Mouse (Mus musculus) splenic B cell, adult 2 months (primary cell): ENCODE results near the gene Usp43.

ENCODE experiments used
- DNase-seq: peaks from one replicate; pipeline ENCODE4 v3.0.0-alpha.2; 2011; ENCODE audit warnings: low read depth, low spot score
- H3K27me3 ChIP-seq: 2 replicates; pipeline ENCODE4 v1.6.1; 2012; ENCODE audit warnings: mild to moderate bottlenecking, low read length, moderate library complexity, mixed read lengths; ENCODE audit not compliant: control insufficient read depth, poor library complexity, insufficient read depth, severe bottlenecking
- H3K36me3 ChIP-seq: 2 replicates; pipeline ENCODE4 v1.6.1; 2012; ENCODE audit warnings: mild to moderate bottlenecking, low read length, moderate library complexity, mixed read lengths; ENCODE audit not compliant: control insufficient read depth, poor library complexity, insufficient read depth, severe bottlenecking

Gene Usp43

GRCm38 (mm10) chr11:67921827-67922754 is at the start of gene Usp43:
TSS of gene Usp43 (minus strand) at chr11:67922153.
- no peak for DNase-seq
- no peaks in the 10 kb centered on the region for H3K27me3 ChIP-seq
- H3K36me3 ChIP-seq, result no peaks in the 10 kb centered on the region

- Histone ChIP-seq H3K27me3 (no peaks in the 10 kb centered on the region), H3K36me3 (peaks cover 5% of the 10 kb centered on the region; the same call in 1 of the 2 replicates)
- no peak for DNase-seq
These were observed 45.9 kb upstream of the Usp43 start for GRCm38 (mm10) chr11:67967831-67968230.

GRCm38 (mm10) chr11:67965905-67966878 is 44.2 kb upstream of the Usp43 start, which contains the start of gene Stx8:
TSS of gene Stx8 (plus strand) at chr11:67966193.
- no peaks in the 10 kb centered on the region for H3K27me3 ChIP-seq
- DNase-seq, result peak; percentile 90
- H3K36me3 ChIP-seq, result 0 out of 2 replicates have a peak, but pooled peaks cover 4% of the 10 kb centered on the region

- 0 out of 2 replicates have a peak, but pooled peaks cover 1% of the 10 kb centered on the region for H3K36me3 ChIP-seq
- H3K27me3 ChIP-seq, result no peaks in the 10 kb centered on the region
- peak; percentile 74 for DNase-seq
These were observed 43.4 kb upstream of the Usp43 start, which contains the start of gene Cfap52 for GRCm38 (mm10) chr11:67965242-67965883. TSS of gene Cfap52 (minus strand) at chr11:67965651.

- H3K36me3 ChIP-seq, result no peaks in the 10 kb centered on the region
- DNase-seq, result peak; percentile 45
- H3K27me3 ChIP-seq, result no peaks in the 10 kb centered on the region
These were observed 42.2 kb upstream of the Usp43 start for GRCm38 (mm10) chr11:67964110-67964509.

GRCm38 (mm10) chr11:67954413-67954812 is 32.5 kb upstream of the Usp43 start:
- H3K36me3 ChIP-seq, result no peaks in the 10 kb centered on the region
- H3K27me3 ChIP-seq, result no peaks in the 10 kb centered on the region
- no peak for DNase-seq

- no peak for DNase-seq
- Histone ChIP-seq H3K36me3 (no peaks in the 10 kb centered on the region), H3K27me3 (no peaks in the 10 kb centered on the region)
These were observed 31.7 kb upstream of the Usp43 start for GRCm38 (mm10) chr11:67953604-67954003.

GRCm38 (mm10) chr11:67949475-67949874 is 27.5 kb upstream of the Usp43 start:
- no peaks in the 10 kb centered on the region for H3K36me3 ChIP-seq
- H3K27me3 ChIP-seq, result no peaks in the 10 kb centered on the region
- no peak for DNase-seq

- no peak for DNase-seq
- Histone ChIP-seq H3K36me3 (no peaks in the 10 kb centered on the region), H3K27me3 (no peaks in the 10 kb centered on the region)
These were observed 26.3 kb upstream of the Usp43 start for GRCm38 (mm10) chr11:67948229-67948628.

- H3K36me3 ChIP-seq, result no peaks in the 10 kb centered on the region
- no peaks in the 10 kb centered on the region for H3K27me3 ChIP-seq
- no peak for DNase-seq
These were observed 10.2 kb upstream of the Usp43 start for GRCm38 (mm10) chr11:67932156-67932555.

- DNase-seq, result no peak
- no peaks in the 10 kb centered on the region for H3K36me3 ChIP-seq
- no peaks in the 10 kb centered on the region for H3K27me3 ChIP-seq
These were observed 4.5 kb upstream of the Usp43 start for GRCm38 (mm10) chr11:67926348-67927055.

- DNase-seq, result no peak
- H3K36me3 ChIP-seq, result no peaks in the 10 kb centered on the region
- H3K27me3 ChIP-seq, result no peaks in the 10 kb centered on the region
These were observed 3.0 kb upstream of the Usp43 start for GRCm38 (mm10) chr11:67925000-67925399.

- no peaks in the 10 kb centered on the region for H3K36me3 ChIP-seq
- no peaks in the 10 kb centered on the region for H3K27me3 ChIP-seq
- DNase-seq, result no peak
These were observed 1.8 kb upstream of the Usp43 start for GRCm38 (mm10) chr11:67923720-67924119.

GRCm38 (mm10) chr11:67922755-67923125 is 787 bp upstream of the Usp43 start:
- peak; percentile 7 for DNase-seq
- H3K27me3 ChIP-seq, result no peaks in the 10 kb centered on the region
- H3K36me3 ChIP-seq, result no peaks in the 10 kb centered on the region
